Mouse (Mus musculus): ENCODE measurements around the gene Lrrc75b. TPM values are rescaled to one million over a fixed set of nuclear protein-coding genes. Genes with fewer than 3 reads are reported as not detected.

Lrrc75b gene
- polyA plus RNA-seq, 1 experiment from 2014 or later: 1.2 TPM

- Histone ChIP-seq H3K9me3 (replicated peaks; ENCODE audit: control insufficient read depth, low read length) (no peaks in the 10 kb centered on the region), H3K36me3 (ENCODE audit: control insufficient read depth, insufficient read depth, low read length) (no peaks in the 10 kb centered on the region), H3K4me1 (ENCODE audit: control insufficient read depth, insufficient read depth, low read length) (peaks cover 4% of the 10 kb centered on the region), H3K27ac (ENCODE audit: low read length) (no peak overlapping the region), H3K9ac (ENCODE audit: low read length) (no peak overlapping the region), H3K27me3 (ENCODE audit: control insufficient read depth, insufficient read depth, low read length) (peaks cover 20% of the 10 kb centered on the region), H3K4me3 (replicated peaks; ENCODE audit: low read length) (no peak overlapping the region), H3K4me2 (ENCODE audit: low read depth, low read length) (no peak overlapping the region)
- ATAC-seq (ENCODE audit: insufficient read depth, low FRiP score): no peak
- 82% methylated on average over 12 of the region's 12 CpGs for WGBS
Observed at GRCm38 (mm10) chr10:75564687-75565265, 4.6 kb upstream of the Lrrc75b start.

GRCm38 (mm10) chr10:75562596-75562995 is 2.5 kb upstream of the Lrrc75b start:
- no peak overlapping the region for H3K27ac ChIP-seq (ENCODE audit: low read length)
- no peak overlapping the region for H3K4me2 ChIP-seq (ENCODE audit: low read depth, low read length)
- no peaks in the 10 kb centered on the region for H3K9me3 ChIP-seq (replicated peaks; ENCODE audit: control insufficient read depth, low read length)
- H3K36me3 ChIP-seq (ENCODE audit: control insufficient read depth, insufficient read depth, low read length): no peaks in the 10 kb centered on the region
- peaks cover 36% of the 10 kb centered on the region for H3K27me3 ChIP-seq (ENCODE audit: control insufficient read depth, insufficient read depth, low read length)
- no peak overlapping the region for H3K4me3 ChIP-seq (replicated peaks; ENCODE audit: low read length)
- ATAC-seq (ENCODE audit: insufficient read depth, low FRiP score): no peak
- WGBS: 81% methylated on average over 8 of the region's 8 CpGs
- peaks cover 14% of the 10 kb centered on the region for H3K4me1 ChIP-seq (ENCODE audit: control insufficient read depth, insufficient read depth, low read length)
- H3K9ac ChIP-seq (ENCODE audit: low read length): no peak overlapping the region

GRCm38 (mm10) chr10:75561071-75561654 is 1.0 kb upstream of the Lrrc75b start, which contains the start of gene Ggt1:
Gene Ggt1, plus strand, starts transcription at chr10:75561604.
- no peaks in the 10 kb centered on the region for H3K36me3 ChIP-seq (ENCODE audit: control insufficient read depth, insufficient read depth, low read length)
- no peak within 1 kb of the TSS for H3K27ac ChIP-seq (ENCODE audit: low read length)
- no peak for ATAC-seq (ENCODE audit: insufficient read depth, low FRiP score)
- peak within 1 kb of the TSS; percentile 75 for H3K9ac ChIP-seq (ENCODE audit: low read length)
- H3K4me2 ChIP-seq (ENCODE audit: low read depth, low read length): peak within 1 kb of the TSS; percentile 99
- peak within 1 kb of the TSS; percentile 59; the same call in 1 of the 2 replicates for H3K4me3 ChIP-seq (replicated peaks; ENCODE audit: low read length)
- 63% methylated on average over 10 of the region's 10 CpGs for WGBS
- H3K4me1 ChIP-seq (ENCODE audit: control insufficient read depth, insufficient read depth, low read length): peaks cover 14% of the 10 kb centered on the region
- H3K9me3 ChIP-seq (replicated peaks; ENCODE audit: control insufficient read depth, low read length): no peaks in the 10 kb centered on the region
- H3K27me3 ChIP-seq (ENCODE audit: control insufficient read depth, insufficient read depth, low read length): peaks cover 36% of the 10 kb centered on the region

GRCm38 (mm10) chr10:75560549-75560899 is 394 bp upstream of the Lrrc75b start:
- 25% methylated on average over 6 of the region's 6 CpGs for WGBS
- ATAC-seq (ENCODE audit: insufficient read depth, low FRiP score): no peak
- no peaks in the 10 kb centered on the region for H3K9me3 ChIP-seq (replicated peaks; ENCODE audit: control insufficient read depth, low read length)
- peaks cover 11% of the 10 kb centered on the region for H3K4me1 ChIP-seq (ENCODE audit: control insufficient read depth, insufficient read depth, low read length)
- H3K4me3 ChIP-seq (replicated peaks; ENCODE audit: low read length): peak overlapping the region; percentile 59
- H3K27ac ChIP-seq (ENCODE audit: low read length): no peak overlapping the region
- H3K9ac ChIP-seq (ENCODE audit: low read length): peak overlapping the region; percentile 75
- H3K36me3 ChIP-seq (ENCODE audit: control insufficient read depth, insufficient read depth, low read length): no peaks in the 10 kb centered on the region
- H3K27me3 ChIP-seq (ENCODE audit: control insufficient read depth, insufficient read depth, low read length): peaks cover 36% of the 10 kb centered on the region
- peak overlapping the region; percentile 99 for H3K4me2 ChIP-seq (ENCODE audit: low read depth, low read length)

GRCm38 (mm10) chr10:75559041-75559675 is 972 bp downstream of the Lrrc75b start:
- Histone ChIP-seq H3K9me3 (replicated peaks; ENCODE audit: control insufficient read depth, low read length) (no peaks in the 10 kb centered on the region), H3K4me2 (ENCODE audit: low read depth, low read length) (peak overlapping the region; percentile 99), H3K36me3 (ENCODE audit: control insufficient read depth, insufficient read depth, low read length) (no peaks in the 10 kb centered on the region), H3K27ac (ENCODE audit: low read length) (no peak overlapping the region), H3K9ac (ENCODE audit: low read length) (peak overlapping the region; percentile 75), H3K4me3 (replicated peaks; ENCODE audit: low read length) (peak overlapping the region; percentile 59), H3K27me3 (ENCODE audit: control insufficient read depth, insufficient read depth, low read length) (peaks cover 36% of the 10 kb centered on the region), H3K4me1 (ENCODE audit: control insufficient read depth, insufficient read depth, low read length) (peaks cover 10% of the 10 kb centered on the region)
- WGBS: 5% methylated on average over 14 of the region's 14 CpGs
- no peak for ATAC-seq (ENCODE audit: insufficient read depth, low FRiP score)

GRCm38 (mm10) chr10:75558515-75558914 is 1.6 kb downstream of the Lrrc75b start:
- Histone ChIP-seq H3K4me1 (ENCODE audit: control insufficient read depth, insufficient read depth, low read length) (peaks cover 10% of the 10 kb centered on the region), H3K9me3 (replicated peaks; ENCODE audit: control insufficient read depth, low read length) (no peaks in the 10 kb centered on the region), H3K27ac (ENCODE audit: low read length) (no peak overlapping the region), H3K36me3 (ENCODE audit: control insufficient read depth, insufficient read depth, low read length) (no peaks in the 10 kb centered on the region), H3K4me3 (replicated peaks; ENCODE audit: low read length) (no peak overlapping the region), H3K9ac (ENCODE audit: low read length) (no peak overlapping the region), H3K27me3 (ENCODE audit: control insufficient read depth, insufficient read depth, low read length) (peaks cover 36% of the 10 kb centered on the region), H3K4me2 (ENCODE audit: low read depth, low read length) (no peak overlapping the region)
- no peak for ATAC-seq (ENCODE audit: insufficient read depth, low FRiP score)
- 37% methylated on average over 3 of the region's 3 CpGs for WGBS

- Histone ChIP-seq H3K4me2 (ENCODE audit: low read depth, low read length) (no peak overlapping the region), H3K4me3 (replicated peaks; ENCODE audit: low read length) (no peak overlapping the region), H3K27me3 (ENCODE audit: control insufficient read depth, insufficient read depth, low read length) (peaks cover 28% of the 10 kb centered on the region), H3K27ac (ENCODE audit: low read length) (peak overlapping the region; percentile 33; the same call in 1 of the 2 replicates), H3K9me3 (replicated peaks; ENCODE audit: control insufficient read depth, low read length) (no peaks in the 10 kb centered on the region), H3K4me1 (ENCODE audit: control insufficient read depth, insufficient read depth, low read length) (peaks cover 14% of the 10 kb centered on the region), H3K36me3 (ENCODE audit: control insufficient read depth, insufficient read depth, low read length) (no peaks in the 10 kb centered on the region), H3K9ac (ENCODE audit: low read length) (no peak overlapping the region)
- peak; percentile 68; the same call in 1 of the 2 replicates for ATAC-seq (ENCODE audit: insufficient read depth, low FRiP score)
- 59% methylated on average over 9 of the region's 9 CpGs for WGBS
Observed at GRCm38 (mm10) chr10:75556026-75556425, 4.1 kb downstream of the Lrrc75b start.

- Histone ChIP-seq H3K27ac (ENCODE audit: low read length) (no peak overlapping the region), H3K4me3 (replicated peaks; ENCODE audit: low read length) (no peak overlapping the region), H3K4me2 (ENCODE audit: low read depth, low read length) (no peak overlapping the region), H3K36me3 (ENCODE audit: control insufficient read depth, insufficient read depth, low read length) (no peaks in the 10 kb centered on the region), H3K4me1 (ENCODE audit: control insufficient read depth, insufficient read depth, low read length) (peaks cover 15% of the 10 kb centered on the region), H3K9ac (ENCODE audit: low read length) (no peak overlapping the region), H3K9me3 (replicated peaks; ENCODE audit: control insufficient read depth, low read length) (no peaks in the 10 kb centered on the region), H3K27me3 (ENCODE audit: control insufficient read depth, insufficient read depth, low read length) (peaks cover 23% of the 10 kb centered on the region)
- ATAC-seq (ENCODE audit: insufficient read depth, low FRiP score): no peak
- WGBS: 81% methylated on average over 6 of the region's 6 CpGs
Observed at GRCm38 (mm10) chr10:75555557-75555956, 4.6 kb downstream of the Lrrc75b start.

GRCm38 (mm10) chr10:75554090-75554489 is 6.0 kb downstream of the Lrrc75b start:
- no peak overlapping the region for H3K9ac ChIP-seq (ENCODE audit: low read length)
- H3K27me3 ChIP-seq (ENCODE audit: control insufficient read depth, insufficient read depth, low read length): peaks cover 9% of the 10 kb centered on the region
- no peak overlapping the region for H3K27ac ChIP-seq (ENCODE audit: low read length)
- no peak overlapping the region for H3K4me3 ChIP-seq (replicated peaks; ENCODE audit: low read length)
- H3K4me2 ChIP-seq (ENCODE audit: low read depth, low read length): no peak overlapping the region
- H3K4me1 ChIP-seq (ENCODE audit: control insufficient read depth, insufficient read depth, low read length): peaks cover 8% of the 10 kb centered on the region
- H3K36me3 ChIP-seq (ENCODE audit: control insufficient read depth, insufficient read depth, low read length): no peaks in the 10 kb centered on the region
- 90% methylated on average over 8 of the region's 8 CpGs for WGBS
- no peaks in the 10 kb centered on the region for H3K9me3 ChIP-seq (replicated peaks; ENCODE audit: control insufficient read depth, low read length)
- ATAC-seq (ENCODE audit: insufficient read depth, low FRiP score): no peak
